In the genomic region with DNA sequence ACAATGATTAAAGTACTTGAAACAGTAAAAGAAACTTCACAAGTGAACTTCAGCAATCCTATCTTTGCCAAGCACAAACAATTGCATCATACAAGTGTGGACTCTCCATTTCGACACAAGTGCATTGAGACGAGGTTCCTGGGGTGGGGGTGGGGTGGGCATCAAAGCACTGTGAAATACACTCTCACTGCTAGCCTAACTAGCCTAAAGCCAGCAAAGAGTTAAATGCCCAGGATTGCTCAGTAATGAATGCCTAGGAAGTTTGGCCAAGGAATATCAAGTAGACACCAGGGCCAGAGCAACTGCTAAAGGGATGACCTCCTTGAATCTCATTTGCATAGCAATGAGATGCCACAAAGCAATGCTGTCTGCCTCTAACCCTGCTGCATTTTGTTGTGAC, we compare ENCODE assay signal across 11 mouse cellular contexts. TPM values are rescaled to one million over a fixed set of nuclear protein-coding genes. Genes with fewer than 3 reads are reported as not detected.
A peak's percentile ranks its signal among the peaks of the same experiment; 100 is the strongest.
DNase-seq lines count a peak whose midpoint lies in the region; ATAC-seq lines count a peak whose summit lies in the region.
"Had no signal": no experiment of that assay in that cellular context is flagged by ENCODE, and none has a peak within 500 bp of the region (broad histone marks: within the 10 kb centered on the region; RNA-seq: fewer than 3 reads in every experiment).

No protein-coding gene starts in this region.

- WGBS in hindbrain, embryonic 13.5 days: 13% methylated on average over 2 of the region's 2 CpGs
- WGBS in midbrain, embryonic 11.5 days: 13% methylated on average over 2 of the region's 2 CpGs

- DNase-seq in Muller cell, postnatal 12 days (ENCODE audit: inconsistent ontology term): peak; percentile 27
- DNase-seq in embryo, embryonic 9.5 days (ENCODE audit: extremely low spot score): peak; percentile 16
- peak; percentile 92 for DNase-seq in midbrain, embryonic 11.5 days (ENCODE audit: low spot score, missing footprints)
- DNase-seq in kidney, adult 8-10 months: no peak
- no peak for DNase-seq in spleen, adult 12 weeks (ENCODE audit: low spot score)
- DNase-seq in ovary, postnatal 36 days (ENCODE audit: low spot score): no peak
- DNase-seq: cerebellum, postnatal 25 days; heart, adult 2 months; right cerebral cortex, postnatal 14 days had no signal

- peaks cover 37% of the 10 kb centered on the region for H3K4me1 ChIP-seq in hindbrain, embryonic 13.5 days (replicated peaks)
- peaks cover 21% of the 10 kb centered on the region for H3K4me1 ChIP-seq in midbrain, embryonic 11.5 days (ENCODE audit: control insufficient read depth, insufficient read depth, low read length)
- H3K4me1 ChIP-seq: stomach, embryonic 15.5 days had no signal

- peak; percentile 92 for ATAC-seq in hindbrain, embryonic 13.5 days (ENCODE audit: low FRiP score)
- peak; percentile 96 for ATAC-seq in midbrain, embryonic 11.5 days (ENCODE audit: low FRiP score)

- no peak overlapping the region for H3K9ac ChIP-seq in hindbrain, embryonic 13.5 days
- H3K9ac ChIP-seq in midbrain, embryonic 11.5 days (ENCODE audit: low read length): no peak overlapping the region
- H3K9ac ChIP-seq: stomach, embryonic 15.5 days had no signal

- H3K27ac ChIP-seq in hindbrain, embryonic 13.5 days: peak overlapping the region; percentile 73; the same call in 1 of the 2 replicates
- H3K27ac ChIP-seq in midbrain, embryonic 11.5 days (ENCODE audit: low read depth, low read length): peak overlapping the region; percentile 63
- H3K27ac ChIP-seq: heart, adult 2 months; stomach, embryonic 15.5 days had no signal

- no peaks in the 10 kb centered on the region for H3K36me3 ChIP-seq in hindbrain, embryonic 13.5 days
- no peaks in the 10 kb centered on the region for H3K36me3 ChIP-seq in midbrain, embryonic 11.5 days (ENCODE audit: control insufficient read depth, insufficient read depth, low read length)
- H3K36me3 ChIP-seq: stomach, embryonic 15.5 days had no signal

- no peak overlapping the region for H3K4me3 ChIP-seq in hindbrain, embryonic 13.5 days
- no peak overlapping the region for H3K4me3 ChIP-seq in midbrain, embryonic 11.5 days (ENCODE audit: low read depth, low read length)
- H3K4me3 ChIP-seq: heart, adult 2 months; stomach, embryonic 15.5 days had no signal

- H3K4me2 ChIP-seq in hindbrain, embryonic 13.5 days: 0 out of 2 replicates have a peak overlapping the region, but pooled peaks have one; percentile 8
- peak overlapping the region; percentile 6; the same call in 1 of the 2 replicates for H3K4me2 ChIP-seq in midbrain, embryonic 11.5 days
- H3K4me2 ChIP-seq: stomach, embryonic 15.5 days had no signal

- H3K27me3 ChIP-seq in hindbrain, embryonic 13.5 days: no peaks in the 10 kb centered on the region
- H3K27me3 ChIP-seq in midbrain, embryonic 11.5 days (ENCODE audit: control insufficient read depth, insufficient read depth, low read length): no peaks in the 10 kb centered on the region
- H3K27me3 ChIP-seq: stomach, embryonic 15.5 days had no signal

- no peaks in the 10 kb centered on the region for H3K9me3 ChIP-seq in hindbrain, embryonic 13.5 days
- no peaks in the 10 kb centered on the region for H3K9me3 ChIP-seq in midbrain, embryonic 11.5 days (ENCODE audit: control insufficient read depth, low read length)
- H3K9me3 ChIP-seq: stomach, embryonic 15.5 days had no signal

RNA-seq across cellular contexts. Expression of a gene that starts 16.3 kb away (rescaled TPM):
- polyA plus RNA-seq in hindbrain, embryonic 13.5 days (2015; fragmentation: Nextera tagmentation; extraction: Ambion mirVana): 12.8 and 13.7 TPM in 2 replicates
- polyA plus RNA-seq in midbrain, embryonic 11.5 days (2014; fragmentation: Nextera tagmentation; extraction: Ambion mirVana): 13.0 and 13.5 TPM in 2 replicates

Comparison
In these comparisons a context has a peak if more than half of its experiments do, and no peak if none do; other contexts are left out.
1. DNase-seq: peak in Muller cell, postnatal 12 days (single experiment), embryo, embryonic 9.5 days (single experiment) and midbrain, embryonic 11.5 days (single experiment); none in kidney, adult 8-10 months (0 of 2), spleen, adult 12 weeks (single experiment) and ovary, postnatal 36 days (single experiment).